Mouse (Mus musculus) cortical plate, adult 2 months (tissue): ENCODE measurements at regions not wholly inside any gene's neighbourhood (a gene's known extent, or its start where the extent isn't known, plus 50 kb on each side); places are given as distances from the start of the nearest gene placed in this dataset.

Experiments used
- CTCF ChIP-seq: fragments of 200-500 bp; IDR thresholded peaks from 2 replicates; pipeline ENCODE4 v1.5.1; 2011; ENCODE audit warnings: mild to moderate bottlenecking, control low read depth, low read length; ENCODE audit not compliant: insufficient read depth; ENCODE audit errors: extremely low read depth
- POLR2A ChIP-seq: fragments of 200-500 bp; IDR thresholded peaks from 2 replicates; pipeline ENCODE4 v1.6.1; 2011; ENCODE audit warnings: mild to moderate bottlenecking, low read length, control low read depth; ENCODE audit not compliant: insufficient read depth; ENCODE audit errors: extremely low read depth

DNA sequence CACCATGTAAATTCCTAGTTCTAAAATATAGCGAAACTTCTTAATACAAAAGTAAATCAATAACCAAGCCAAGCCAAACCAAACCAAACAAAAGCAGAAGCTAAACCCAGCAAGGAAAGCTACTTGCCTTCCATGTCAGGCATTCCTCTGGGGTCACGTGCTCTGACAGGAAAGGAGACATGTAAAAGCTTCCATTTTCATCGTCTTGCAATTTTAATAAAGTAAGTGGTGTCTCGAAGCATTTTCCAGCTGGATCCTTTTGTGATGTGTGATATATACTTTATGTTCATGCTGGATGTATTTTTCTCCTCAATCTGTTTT is 145.1 kb downstream of the Kitl start:
- TF ChIP-seq CTCF: no peak
- TF ChIP-seq POLR2A: no peak
